Mouse (Mus musculus) right cerebral cortex, adult 18-20 months (tissue): ENCODE measurements around the gene A930004D18Rik.

Source experiments
- DNase-seq: peaks from one replicate; pipeline ENCODE4 v3.0.0; 2022; ENCODE audit warnings: mixed read lengths

The A930004D18Rik gene

GRCm38 (mm10) chr2:18033166-18034108, 4.1 kb downstream of the A930004D18Rik start:
- no peak for DNase-seq

GRCm38 (mm10) chr2:18032538-18032895, 5.0 kb downstream of the A930004D18Rik start:
- no peak for DNase-seq

GRCm38 (mm10) chr2:18031831-18032537, 5.6 kb downstream of the A930004D18Rik start:
- no peak for DNase-seq

- DNase-seq: no peak
Measured at GRCm38 (mm10) chr2:18031271-18031821, 6.2 kb downstream of the A930004D18Rik start.

GRCm38 (mm10) chr2:18030581-18030980, 7.0 kb downstream of the A930004D18Rik start:
- DNase-seq: no peak

GRCm38 (mm10) chr2:18029656-18030055, 7.9 kb downstream of the A930004D18Rik start:
- no peak for DNase-seq

- peak; percentile 86 for DNase-seq
Measured at GRCm38 (mm10) chr2:18028140-18029021, 9.2 kb downstream of the A930004D18Rik start.

- peak; percentile 93 for DNase-seq
Measured at GRCm38 (mm10) chr2:18027448-18028139, 9.9 kb downstream of the A930004D18Rik start.

GRCm38 (mm10) chr2:18026116-18026947, 11.2 kb downstream of the A930004D18Rik start:
- peak; percentile 43 for DNase-seq

- no peak for DNase-seq
Measured at GRCm38 (mm10) chr2:18025781-18026115, 11.8 kb downstream of the A930004D18Rik start.

- no peak for DNase-seq
Measured at GRCm38 (mm10) chr2:18025116-18025515, 12.4 kb downstream of the A930004D18Rik start.

GRCm38 (mm10) chr2:18022886-18023285, 14.7 kb downstream of the A930004D18Rik start:
- DNase-seq: no peak

GRCm38 (mm10) chr2:18019122-18019521, 18.4 kb downstream of the A930004D18Rik start:
- DNase-seq: no peak

GRCm38 (mm10) chr2:18017321-18017720, 20.2 kb downstream of the A930004D18Rik start:
- DNase-seq: no peak

GRCm38 (mm10) chr2:18016639-18017038, 20.9 kb downstream of the A930004D18Rik start:
- DNase-seq: no peak

- no peak for DNase-seq
Measured at GRCm38 (mm10) chr2:18015581-18015980, 22.0 kb downstream of the A930004D18Rik start.

- no peak for DNase-seq
Measured at GRCm38 (mm10) chr2:18012866-18013265, 24.7 kb downstream of the A930004D18Rik start.

- DNase-seq: no peak
Measured at GRCm38 (mm10) chr2:18011226-18011625, 26.3 kb downstream of the A930004D18Rik start.

GRCm38 (mm10) chr2:18005137-18005536, 32.4 kb downstream of the A930004D18Rik start:
- peak; percentile 48 for DNase-seq

- no peak for DNase-seq
Measured at GRCm38 (mm10) chr2:18004286-18004685, 33.3 kb downstream of the A930004D18Rik start.

- no peak for DNase-seq
Measured at GRCm38 (mm10) chr2:18002306-18002705, 35.2 kb downstream of the A930004D18Rik start.
